Mouse (Mus musculus): ENCODE data around the gene Pde10a.

DNA sequence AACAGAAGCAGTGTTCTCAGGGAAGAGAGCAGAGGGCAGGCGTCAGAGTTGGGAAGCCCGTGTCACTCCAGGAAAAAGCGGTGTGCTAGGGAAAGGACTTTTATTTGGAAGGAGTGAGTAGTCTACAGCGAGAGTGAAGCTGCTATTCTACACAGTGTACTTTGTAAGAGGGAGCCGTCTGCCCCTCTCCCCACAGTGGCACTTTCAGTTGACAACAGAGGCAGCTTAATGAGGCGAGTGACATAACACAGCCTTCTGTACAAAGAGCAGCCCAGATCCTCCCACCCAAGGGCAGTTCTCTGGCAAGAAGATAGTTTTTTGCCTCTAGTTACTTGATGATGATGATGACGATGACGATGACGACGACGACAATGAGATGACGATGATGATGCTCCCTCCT is 410.4 kb downstream of the Pde10a start:
- TF ChIP-seq ZNF384 (IDR thresholded peaks at IDR 0.05; ENCODE audit: low read depth, low read length): no peak
- TF ChIP-seq ZC3H11A (IDR thresholded peaks at IDR 0.05; ENCODE audit: borderline replicate concordance, low read depth, low read length): no peak
- no peak for TF ChIP-seq MAFK (IDR thresholded peaks at IDR 0.05; ENCODE audit: insufficient read depth, low read depth, low read length)

All from ES-E14 (cell line).